Mouse (Mus musculus) cerebellum, postnatal 36 days (tissue): ENCODE data around the gene Ifna15.
"Not testable (repeated sequence)": the region's sequence is repeated elsewhere in the genome, so short reads cannot be mapped to it uniquely, and the experiment has no call there.

Experiments used
- DNase-seq, 2 experiments: peaks; one replicate each; pipeline ENCODE4 v3.0.0; 2021 to 2022; ENCODE audit warnings: mixed read lengths in 2 of 2

Ifna15 gene

DNA sequence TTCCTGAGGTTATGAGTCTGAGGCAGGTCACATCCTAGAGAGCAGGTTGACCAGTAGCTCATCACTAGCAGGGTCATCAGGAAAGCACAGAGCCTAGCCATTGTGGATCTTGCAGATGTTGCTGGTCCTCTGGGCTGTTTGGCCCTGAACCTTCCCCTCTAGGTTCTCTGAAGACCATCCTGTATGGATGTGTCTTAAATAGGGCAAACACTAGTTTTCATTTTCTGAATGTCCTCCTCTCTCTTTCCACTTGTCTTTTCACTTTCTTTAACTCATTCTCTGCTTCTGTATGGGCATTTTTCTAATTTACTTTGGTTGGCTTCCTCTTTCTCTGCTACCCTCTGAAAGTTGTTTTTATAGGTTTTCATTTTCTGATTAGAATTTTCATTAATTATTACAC is at the start of gene Ifna15:
Ifna15 (minus strand) TSS at position 101 of the 400 bp plus-strand sequence.
- not testable (repeated sequence) for DNase-seq

GRCm38 (mm10) chr4:88603276-88603675 is 45.2 kb upstream of the Ifna15 start, which contains the start of gene Ifna12:
Gene Ifna12 (minus strand): TSS chr4:88603376.
- DNase-seq: no peak

- no peak for DNase-seq
Measured at GRCm38 (mm10) chr4:88592285-88592684, 34.2 kb upstream of the Ifna15 start, which contains the start of gene Ifna9. Gene Ifna9 (minus strand): TSS chr4:88592385.

GRCm38 (mm10) chr4:88571698-88572097 is 13.7 kb upstream of the Ifna15 start, which contains the start of gene Ifna14:
Gene Ifna14 (minus strand): TSS chr4:88571798.
- DNase-seq: no peak

GRCm38 (mm10) chr4:88561791-88562190 is 3.7 kb upstream of the Ifna15 start:
- DNase-seq: peak; percentile 60 to 69

GRCm38 (mm10) chr4:88550161-88550945 is 7.7 kb downstream of the Ifna15 start:
- DNase-seq: peak; percentile 64 to 65

GRCm38 (mm10) chr4:88547986-88548385 is 10.1 kb downstream of the Ifna15 start:
- DNase-seq: peak; percentile 65 to 69

DNA sequence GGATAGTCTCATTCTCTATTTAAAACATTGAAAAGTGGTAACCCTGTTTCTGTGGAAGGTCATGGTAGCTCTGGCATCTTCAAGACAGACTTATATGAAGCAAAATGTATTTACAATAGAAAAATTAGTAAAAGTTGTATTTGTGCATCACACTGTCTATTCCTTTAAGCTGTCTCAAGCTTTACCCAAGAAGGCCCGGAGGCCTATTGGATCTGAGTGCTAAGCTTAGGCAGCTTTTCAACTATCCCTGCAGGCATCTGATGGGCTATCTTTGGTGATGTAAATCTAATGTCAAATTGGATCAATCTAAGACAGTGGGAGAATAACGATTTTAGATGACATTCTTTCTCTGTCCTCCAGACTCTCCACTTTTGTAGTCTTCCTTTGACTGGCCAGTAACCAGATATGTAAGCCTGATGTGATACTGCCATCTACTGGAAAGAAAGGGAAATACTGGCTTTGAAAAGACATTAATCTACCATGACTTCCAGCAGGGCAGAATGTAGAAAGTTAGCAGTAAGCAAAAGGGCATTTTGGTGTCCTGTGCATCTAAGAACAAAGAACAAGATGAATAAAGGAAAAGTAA is 14.3 kb downstream of the Ifna15 start:
- no peak for DNase-seq

GRCm38 (mm10) chr4:88537328-88537727 is 20.7 kb downstream of the Ifna15 start:
- DNase-seq: no peak

DNA sequence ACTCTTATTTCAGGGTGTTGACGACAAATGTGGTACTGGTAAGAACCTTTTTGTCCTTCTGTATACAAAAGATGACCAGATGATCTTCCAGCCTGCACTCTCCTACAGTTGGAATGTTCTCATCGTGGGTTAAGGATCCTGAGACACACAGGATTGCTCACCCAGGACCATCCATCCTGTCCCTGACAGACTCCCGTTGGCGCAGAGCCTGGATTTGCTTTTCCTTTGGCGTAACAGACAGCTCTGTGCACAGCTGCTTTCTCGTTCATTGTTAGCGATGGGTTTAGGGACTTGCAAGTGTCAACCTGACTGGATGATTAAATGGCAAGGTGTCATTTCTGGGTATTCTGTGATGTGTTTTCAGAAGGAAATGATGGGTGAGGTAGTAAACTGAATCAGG is 21.4 kb downstream of the Ifna15 start:
- no peak for DNase-seq

- no peak for DNase-seq
Measured at GRCm38 (mm10) chr4:88535742-88536141, 22.3 kb downstream of the Ifna15 start.

GRCm38 (mm10) chr4:88534903-88535302 is 23.1 kb downstream of the Ifna15 start:
- no peak for DNase-seq

- no peak for DNase-seq
Measured at GRCm38 (mm10) chr4:88533499-88533898, 24.5 kb downstream of the Ifna15 start.

- DNase-seq: no peak
Measured at GRCm38 (mm10) chr4:88530892-88531291, 27.2 kb downstream of the Ifna15 start.

- DNase-seq: no peak
Measured at GRCm38 (mm10) chr4:88530271-88530670, 27.8 kb downstream of the Ifna15 start.

GRCm38 (mm10) chr4:88526379-88527049 is 31.5 kb downstream of the Ifna15 start:
- no peak for DNase-seq

DNA sequence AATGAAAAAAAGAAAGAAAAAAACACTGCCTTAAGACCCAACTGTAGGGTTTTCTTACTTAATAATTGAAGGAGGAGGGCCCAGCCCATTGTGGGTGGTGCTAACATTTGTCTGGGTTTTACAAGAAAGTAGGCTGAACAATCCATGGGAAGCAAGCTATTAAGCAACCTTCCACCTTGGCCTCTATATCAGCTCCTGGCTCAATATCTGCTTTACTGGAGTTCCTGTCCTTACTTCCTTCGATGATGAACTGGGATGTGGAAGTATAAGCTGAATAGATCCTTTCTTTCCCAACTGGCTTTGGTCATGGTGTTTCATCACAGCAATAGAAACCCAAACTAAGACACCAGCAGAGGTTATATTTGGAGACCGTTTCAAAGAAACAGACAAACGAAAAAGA is 32.7 kb downstream of the Ifna15 start:
- no peak for DNase-seq

DNA sequence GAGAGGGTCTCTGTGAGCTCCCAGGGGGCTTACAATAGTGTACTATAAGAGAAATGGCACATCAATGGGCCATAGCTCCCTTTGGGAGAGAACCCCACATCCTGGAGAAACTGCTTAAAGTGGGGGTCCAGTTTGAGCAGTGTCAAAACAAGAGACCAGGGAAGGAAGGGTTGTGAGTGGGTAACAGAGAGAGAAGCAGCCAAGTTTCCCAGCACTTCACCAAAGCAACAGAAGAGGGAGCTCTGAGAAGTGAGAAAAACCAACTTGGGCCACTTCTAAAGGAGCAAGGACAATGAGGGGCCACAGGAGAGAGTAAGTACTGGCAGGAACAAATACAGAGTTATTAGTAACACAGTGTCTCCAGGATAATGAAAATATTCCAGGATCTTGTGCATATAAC is 34.8 kb downstream of the Ifna15 start:
- no peak for DNase-seq

DNA sequence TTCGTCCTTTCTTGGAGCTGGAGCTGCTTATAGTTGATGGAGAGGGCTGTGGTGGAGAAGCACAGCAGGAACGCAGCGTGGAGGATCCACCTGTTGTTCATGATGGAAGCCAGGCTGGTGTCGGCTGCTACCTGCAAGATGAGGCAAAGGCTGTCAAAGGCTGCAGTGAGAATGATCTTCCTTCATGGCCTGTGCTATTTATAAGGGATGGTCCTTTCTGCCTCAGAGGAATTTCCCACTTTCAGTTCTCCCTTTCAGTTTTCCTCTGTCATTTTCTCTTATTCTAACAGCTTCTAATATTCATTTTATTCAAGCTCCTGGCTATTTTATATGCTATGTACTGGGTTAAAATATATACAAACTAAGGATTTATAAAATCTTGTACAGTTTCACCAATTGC is 35.4 kb downstream of the Ifna15 start, which contains the start of gene Ifnb1:
Ifnb1 (minus strand) TSS at position 101 of the 400 bp plus-strand sequence.
- DNase-seq: no peak

DNA sequence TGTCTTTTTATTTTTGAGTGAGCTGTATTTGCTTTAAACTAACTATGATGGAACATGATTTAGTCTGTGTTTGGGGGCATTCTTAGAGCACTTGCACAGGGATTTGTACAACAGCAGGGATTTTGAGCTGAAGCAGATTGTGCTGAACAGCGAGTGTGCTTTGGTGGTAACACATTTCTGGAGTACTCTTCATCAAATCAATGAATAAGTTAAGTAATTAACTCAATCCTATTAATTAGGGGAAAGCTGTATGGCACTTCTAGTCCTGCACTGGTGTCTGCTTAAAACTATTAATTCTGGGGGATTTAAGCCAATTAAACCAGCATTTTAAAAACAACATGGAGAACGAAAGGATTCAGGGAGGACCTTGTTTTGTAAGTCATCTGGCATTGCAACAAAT is 40.1 kb downstream of the Ifna15 start:
- no peak for DNase-seq

GRCm38 (mm10) chr4:88515711-88516211 is 42.3 kb downstream of the Ifna15 start:
- no peak for DNase-seq

DNA sequence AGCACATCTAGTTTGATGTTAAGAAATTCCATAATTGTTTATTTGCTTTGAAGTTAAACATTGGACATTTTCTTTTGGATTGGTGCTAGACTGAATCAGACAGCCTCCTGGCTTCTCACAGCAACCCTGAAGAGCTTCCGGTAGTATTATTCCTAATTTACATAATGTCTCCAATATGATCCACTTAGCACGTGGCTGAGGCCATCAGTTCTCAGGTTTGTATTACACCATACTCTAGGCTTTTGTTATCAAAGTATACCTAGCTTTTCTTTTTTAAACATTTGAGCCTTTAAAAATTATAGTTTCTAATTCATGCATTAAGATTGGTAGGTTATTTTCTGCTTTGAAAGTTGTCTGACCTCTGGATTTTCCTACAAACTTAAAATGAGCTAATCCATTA is 42.8 kb downstream of the Ifna15 start:
- DNase-seq: no peak

DNA sequence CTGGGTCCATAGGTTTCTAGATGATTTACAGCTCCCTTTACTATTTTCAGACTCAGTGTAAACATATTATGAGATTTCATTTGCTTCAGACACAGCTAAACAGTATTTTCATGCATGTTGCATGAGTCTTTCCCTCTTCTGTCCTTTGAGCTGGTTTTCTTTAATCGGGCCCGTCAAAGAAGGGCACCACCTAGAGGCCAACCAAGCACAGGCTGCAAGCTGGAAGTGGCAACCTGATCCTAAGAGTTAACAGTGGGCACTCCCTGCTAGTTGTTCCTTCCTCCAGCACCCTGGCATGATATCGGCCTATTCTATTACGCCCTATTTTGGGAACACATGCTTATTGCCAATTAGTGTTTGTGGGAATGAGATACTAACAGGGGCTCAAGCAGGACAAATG is 43.6 kb downstream of the Ifna15 start:
- DNase-seq: no peak
